Mouse (Mus musculus) cerebellum, adult 2 months (tissue): ENCODE results near the gene Rrp12.

ENCODE experiments used
- CTCF ChIP-seq: fragments of 200-500 bp; IDR thresholded peaks from 2 replicates; pipeline ENCODE4 v1.5.1; 2011; ENCODE audit warnings: low read depth, mild to moderate bottlenecking, control low read depth, low read length, moderate library complexity, borderline replicate concordance; ENCODE audit not compliant: insufficient read depth
- POLR2A ChIP-seq: fragments of 200-500 bp; IDR thresholded peaks from 2 replicates; pipeline ENCODE4 v1.6.1; 2011; ENCODE audit warnings: low read length, control low read depth, borderline replicate concordance; ENCODE audit not compliant: insufficient read depth

DNA sequence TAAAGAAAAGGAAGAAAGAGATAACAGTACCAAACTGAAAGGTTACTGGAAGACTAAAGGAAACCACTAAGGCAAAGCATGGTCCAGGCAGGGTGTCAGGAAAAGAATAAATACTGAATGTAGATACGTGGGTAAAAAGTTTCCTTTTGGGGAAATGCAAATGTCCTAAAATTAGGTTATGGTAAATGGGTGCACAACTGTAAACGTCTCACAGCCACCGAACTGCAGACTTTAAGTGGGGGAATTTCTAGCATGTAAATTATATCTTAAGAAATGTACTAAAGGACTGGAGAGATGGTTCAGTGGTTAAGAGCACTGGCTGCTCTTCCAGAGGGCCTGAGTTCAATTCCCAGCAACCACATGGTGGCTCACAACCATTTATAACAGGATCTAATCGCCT is 77.2 kb downstream of the Rrp12 start:
- TF ChIP-seq CTCF (no peak), POLR2A (no peak)
